Comparison of ENCODE assay signal across 8 mouse cellular contexts in the genomic region with DNA sequence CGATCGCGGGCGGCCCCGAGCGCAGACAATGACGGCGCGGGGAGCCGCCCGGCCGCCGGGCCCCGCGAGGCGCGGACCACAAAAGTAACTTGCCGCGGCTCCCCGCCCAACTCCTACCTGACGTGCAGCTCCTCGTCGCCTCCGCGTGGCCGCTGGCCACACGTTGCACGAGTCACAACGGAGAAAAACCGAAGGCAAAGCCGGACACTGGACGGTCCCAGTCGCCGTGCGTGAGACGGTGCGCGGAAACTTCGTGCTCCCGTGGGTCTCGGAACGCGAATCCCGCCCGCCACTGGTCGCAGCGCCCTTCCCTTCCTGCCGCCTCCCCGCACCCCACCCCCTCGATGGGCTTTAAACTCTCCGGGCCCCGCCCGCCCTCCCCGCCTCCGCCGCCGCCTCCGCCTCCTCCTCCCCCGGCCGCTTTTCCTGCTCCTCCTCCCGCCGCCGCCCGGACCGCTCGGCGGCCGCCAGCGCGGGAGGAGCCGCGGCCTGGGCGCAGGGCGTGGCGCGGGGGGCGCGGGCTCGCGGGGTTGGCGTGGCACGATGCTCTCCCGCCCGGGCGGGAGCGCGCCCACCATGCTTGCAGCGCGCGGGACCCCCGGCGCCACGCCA. TPM values are rescaled to one million over a fixed set of nuclear protein-coding genes. Genes with fewer than 3 reads are reported as not detected.
A peak's percentile ranks its signal among the peaks of the same experiment; 100 is the strongest.
DNase-seq lines count a peak whose midpoint lies in the region; ATAC-seq and TF ChIP-seq lines count a peak whose summit lies in the region.

No protein-coding gene starts in this region.

- H3K27ac ChIP-seq in forebrain, embryonic 11.5 days (ENCODE audit: low read depth, low read length) = peak overlapping the region; percentile 81
- peak overlapping the region; percentile 91 for H3K27ac ChIP-seq in stomach, postnatal 0 days (replicated peaks)

- no peak for ATAC-seq in erythroblast, adult 5-6 weeks (replicated peaks; ENCODE audit: low FRiP score, poor library complexity, severe bottlenecking)
- ATAC-seq in forebrain, embryonic 11.5 days (replicated peaks; ENCODE audit: low FRiP score) = peak; percentile 71
- peak; percentile 87 for ATAC-seq in stomach, postnatal 0 days (ENCODE audit: low FRiP score, low TSS enrichment)

- intact Hi-C loops in heart, postnatal 10 days (cut with DNase I) = loop anchor here (1.0 kb wide), 1 partner anchor 216 kb away; no protein-coding TSS in a partner anchor

- WGBS in forebrain, embryonic 11.5 days = under 1% methylated on average over 68 of the region's 93 CpGs
- under 1% methylated on average over 53 of the region's 93 CpGs for WGBS in stomach, postnatal 0 days

- H3K36me3 ChIP-seq in erythroblast, embryonic 14.5 days (ENCODE audit: control insufficient read depth) = no peaks in the 10 kb centered on the region
- H3K36me3 ChIP-seq in forebrain, embryonic 11.5 days (ENCODE audit: control insufficient read depth, insufficient read depth, low read length) = no peaks in the 10 kb centered on the region; the same call in 1 of the 2 replicates
- H3K36me3 ChIP-seq in megakaryocyte, embryonic 14.5 days (replicated peaks; ENCODE audit: low read length) = no peaks in the 10 kb centered on the region
- no peaks in the 10 kb centered on the region for H3K36me3 ChIP-seq in stomach, postnatal 0 days (ENCODE audit: control insufficient read depth, insufficient read depth, low read length)

- peak overlapping the region; percentile 71 for H3K4me3 ChIP-seq in erythroblast, embryonic 14.5 days (replicated peaks)
- peak overlapping the region; percentile 66 for H3K4me3 ChIP-seq in forebrain, embryonic 11.5 days (ENCODE audit: low read depth, low read length)
- H3K4me3 ChIP-seq in megakaryocyte, embryonic 14.5 days (replicated peaks) = peak overlapping the region; percentile 93
- H3K4me3 ChIP-seq in stomach, postnatal 0 days (ENCODE audit: low read depth, low read length) = peak overlapping the region; percentile 61

- peak overlapping the region; percentile 51 for H3K4me2 ChIP-seq in forebrain, embryonic 11.5 days (ENCODE audit: low read depth, low read length, severe bottlenecking)
- peak overlapping the region; percentile 59 for H3K4me2 ChIP-seq in stomach, postnatal 0 days (replicated peaks; ENCODE audit: low read depth)

- H3K4me1 ChIP-seq in erythroblast, embryonic 14.5 days (ENCODE audit: control insufficient read depth) = peaks cover 22% of the 10 kb centered on the region
- H3K4me1 ChIP-seq in forebrain, embryonic 11.5 days (replicated peaks; ENCODE audit: control insufficient read depth, insufficient read depth, low read length) = no peaks in the 10 kb centered on the region; the same call in 1 of the 2 replicates
- peaks cover 23% of the 10 kb centered on the region for H3K4me1 ChIP-seq in megakaryocyte, embryonic 14.5 days
- H3K4me1 ChIP-seq in stomach, postnatal 0 days (replicated peaks; ENCODE audit: control insufficient read depth, insufficient read depth) = no peaks in the 10 kb centered on the region

- peaks cover 87% of the 10 kb centered on the region for H3K27me3 ChIP-seq in erythroblast, embryonic 14.5 days (ENCODE audit: control insufficient read depth)
- peaks cover 78% of the 10 kb centered on the region for H3K27me3 ChIP-seq in forebrain, embryonic 11.5 days (ENCODE audit: control insufficient read depth, insufficient read depth, low read length)
- peaks cover 76% of the 10 kb centered on the region for H3K27me3 ChIP-seq in megakaryocyte, embryonic 14.5 days (replicated peaks)
- peaks cover 4% of the 10 kb centered on the region; the same call in 1 of the 2 replicates for H3K27me3 ChIP-seq in stomach, postnatal 0 days (ENCODE audit: control insufficient read depth, insufficient read depth, low read length)

- peaks cover 2% of the 10 kb centered on the region; the same call in 1 of the 2 replicates for H3K9me3 ChIP-seq in erythroblast, embryonic 14.5 days (ENCODE audit: control insufficient read depth, low read length)
- no peaks in the 10 kb centered on the region for H3K9me3 ChIP-seq in forebrain, embryonic 11.5 days (ENCODE audit: control insufficient read depth, low read length)
- H3K9me3 ChIP-seq in megakaryocyte, embryonic 14.5 days = no peaks in the 10 kb centered on the region
- no peaks in the 10 kb centered on the region for H3K9me3 ChIP-seq in stomach, postnatal 0 days (ENCODE audit: control insufficient read depth, low read length)

- DNase-seq in forebrain, embryonic 11.5 days (ENCODE audit: low spot score) = peak; percentile 88
- peak; percentile 70 to 75 for DNase-seq in heart, postnatal 10 days
- peak; percentile 44 to 77 for DNase-seq in kidney, postnatal 36 days
- peak; percentile 69 for DNase-seq in stomach, postnatal 0 days (ENCODE audit: low spot score)
- no peak for DNase-seq in thymus, postnatal 14 days

- TF ChIP-seq CTCF in stomach, postnatal 0 days (IDR thresholded peaks at IDR 0.05; ENCODE audit: low read depth) = peak; percentile 22; the same call in 1 of the 2 replicates

- no peak for TF ChIP-seq EP300 in stomach, postnatal 0 days (optimal IDR thresholded peaks at IDR 0.05)

- H3K9ac ChIP-seq in forebrain, embryonic 11.5 days (ENCODE audit: low read length) = peak overlapping the region; percentile 90
- H3K9ac ChIP-seq in stomach, postnatal 0 days (ENCODE audit: low read length) = peak overlapping the region; percentile 87

RNA-seq across cellular contexts. Expression of gene Grb10, which starts 1.3 kb away (rescaled TPM):
- polyA plus RNA-seq in erythroblast, embryonic 14.5 days (2012) = 0.31 and 1.0 TPM in 2 replicates
- total RNA-seq in erythroblast, adult 5-6 weeks (2015; ENCODE audit: low replicate concordance) = 1.0 and 2.1 TPM in 2 replicates
- 1.8 and 4.3 TPM in 2 replicates for total RNA-seq in erythroblast, adult 5-6 weeks (2017; ENCODE audit: low replicate concordance)
- 158 and 176 TPM in 2 replicates for polyA plus RNA-seq in forebrain, embryonic 11.5 days (2014; fragmentation: Nextera tagmentation; extraction: Ambion mirVana)
- 100 to 1,000 TPM; 233 to 235 TPM for total RNA-seq in heart, postnatal 10 days (2021)
- 7.2 and 27.6 TPM in 2 replicates for polyA plus RNA-seq in megakaryocyte, embryonic 14.5 days (2012; ENCODE audit: insufficient read depth, low replicate concordance)
- polyA plus RNA-seq in stomach, postnatal 0 days (2015; fragmentation: Nextera tagmentation; extraction: Ambion mirVana) = 57.3 and 64.7 TPM in 2 replicates
